Mouse (Mus musculus) bone marrow macrophage, adult 2 months (primary cell): Measurements from ENCODE around the gene Hsp90b1. TPM values are rescaled to one million over a fixed set of nuclear protein-coding genes. Genes with fewer than 3 reads are reported as not detected.
A peak's percentile ranks its signal among the peaks of the same experiment; 100 is the strongest.

Experiments used
- H3K27ac ChIP-seq: 2 replicates; pipeline ENCODE4 v1.5.1; 2012; ENCODE audit warnings: low read depth, low read length; ENCODE audit not compliant: insufficient read depth
- H3K4me1 ChIP-seq: 2 replicates; pipeline ENCODE4 v1.6.1; 2012; ENCODE audit warnings: low read length; ENCODE audit not compliant: control insufficient read depth, insufficient read depth
- H3K4me3 ChIP-seq: 2 replicates; pipeline ENCODE4 v1.5.1; 2012; ENCODE audit warnings: mild to moderate bottlenecking, low read length, moderate library complexity; ENCODE audit not compliant: insufficient read depth
- CTCF ChIP-seq: IDR thresholded peaks from 2 replicates; pipeline ENCODE4 v1.5.1; 2012; ENCODE audit warnings: low read depth, mild to moderate bottlenecking, low read length, moderate library complexity
- POLR2A ChIP-seq: IDR thresholded peaks from 2 replicates; pipeline ENCODE4 v1.6.1; 2012; ENCODE audit warnings: mild to moderate bottlenecking, low read depth, low read length, borderline replicate concordance
- polyA plus RNA-seq: library from polyadenylated mRNA; stranded (reverse); fragments of >200 nt; gene quantifications from 2 replicates; pipeline ENCODE4 v1.2.4, GENCODE M21; 2012; ENCODE audit not compliant: missing spikeins, insufficient read depth, insufficient read length

The Hsp90b1 gene
- 458 and 473 TPM in 2 replicates for polyA plus RNA-seq

GRCm38 (mm10) chr10:86705318-86705921 is at the start of gene Hsp90b1, which contains the start of gene Ttc41:
Gene Hsp90b1, minus strand, starts transcription at chr10:86705509.
Gene Ttc41, plus strand, starts transcription at chr10:86705811.
- Histone ChIP-seq H3K27ac (peak within 1 kb of the TSS; percentile 91), H3K4me3 (peak within 1 kb of the TSS; percentile 88), H3K4me1 (peaks cover 25% of the 10 kb centered on the region)
- no peak for TF ChIP-seq CTCF
- no peak for TF ChIP-seq POLR2A

- Histone ChIP-seq H3K4me1 (peaks cover 16% of the 10 kb centered on the region), H3K4me3 (no peak overlapping the region), H3K27ac (no peak overlapping the region)
- TF ChIP-seq POLR2A (no peak), CTCF (no peak)
These were observed 39.0 kb upstream of the Hsp90b1 start for GRCm38 (mm10) chr10:86744306-86744705.

- H3K4me1 ChIP-seq, result peaks cover 16% of the 10 kb centered on the region
- TF ChIP-seq CTCF, result no peak
- no peak for TF ChIP-seq POLR2A
- no peak overlapping the region for H3K27ac ChIP-seq
- H3K4me3 ChIP-seq, result no peak overlapping the region
These were observed 37.6 kb upstream of the Hsp90b1 start for GRCm38 (mm10) chr10:86742918-86743317.

GRCm38 (mm10) chr10:86735036-86735435 is 29.7 kb upstream of the Hsp90b1 start:
- TF ChIP-seq POLR2A (no peak), CTCF (no peak)
- no peak overlapping the region for H3K4me3 ChIP-seq
- peaks cover 8% of the 10 kb centered on the region for H3K4me1 ChIP-seq
- no peak overlapping the region for H3K27ac ChIP-seq

- no peak for TF ChIP-seq POLR2A
- TF ChIP-seq CTCF, result no peak; the same call in 1 of the 2 replicates
These were observed 26.2 kb upstream of the Hsp90b1 start for GRCm38 (mm10) chr10:86731500-86731863.

GRCm38 (mm10) chr10:86730823-86731499 is 25.7 kb upstream of the Hsp90b1 start:
- peaks cover 21% of the 10 kb centered on the region for H3K4me1 ChIP-seq
- TF ChIP-seq CTCF (peak; percentile 71), POLR2A (no peak)
- peak overlapping the region; percentile 48 for H3K4me3 ChIP-seq
- H3K27ac ChIP-seq, result no peak overlapping the region

More at GRCm38 (mm10) chr10:86731500-86731863, 26.2 kb upstream of the Hsp90b1 start:
- no peak overlapping the region for H3K4me3 ChIP-seq
- H3K27ac ChIP-seq, result no peak overlapping the region
- H3K4me1 ChIP-seq, result peaks cover 21% of the 10 kb centered on the region

GRCm38 (mm10) chr10:86728176-86728575 is 22.9 kb upstream of the Hsp90b1 start:
- Histone ChIP-seq H3K4me3 (peak overlapping the region; percentile 27), H3K27ac (peak overlapping the region; percentile 80)

GRCm38 (mm10) chr10:86727548-86727980 is 22.3 kb upstream of the Hsp90b1 start:
- TF ChIP-seq CTCF (no peak), POLR2A (0 out of 2 replicates have a peak, but pooled peaks have one; percentile 4)
- H3K4me3 ChIP-seq, result peak overlapping the region; percentile 64
- peak overlapping the region; percentile 80 for H3K27ac ChIP-seq
- peaks cover 13% of the 10 kb centered on the region for H3K4me1 ChIP-seq

More at GRCm38 (mm10) chr10:86728176-86728575, 22.9 kb upstream of the Hsp90b1 start:
- TF ChIP-seq POLR2A (no peak), CTCF (no peak)
- peaks cover 13% of the 10 kb centered on the region for H3K4me1 ChIP-seq

- H3K4me1 ChIP-seq, result peaks cover 4% of the 10 kb centered on the region
- no peak overlapping the region for H3K4me3 ChIP-seq
- TF ChIP-seq POLR2A, result no peak
- TF ChIP-seq CTCF, result no peak
- no peak overlapping the region for H3K27ac ChIP-seq
These were observed 6.8 kb upstream of the Hsp90b1 start for GRCm38 (mm10) chr10:86712156-86712555.

GRCm38 (mm10) chr10:86707134-86707533 is 1.8 kb upstream of the Hsp90b1 start:
- Histone ChIP-seq H3K4me1 (peaks cover 14% of the 10 kb centered on the region), H3K27ac (peak overlapping the region; percentile 91; the same call in 1 of the 2 replicates), H3K4me3 (no peak overlapping the region)
- no peak for TF ChIP-seq POLR2A
- TF ChIP-seq CTCF, result no peak
